Mouse (Mus musculus) cerebellum, adult 11-12 months (tissue): ENCODE data around the gene Scaf1.

Source experiments
- DNase-seq: peaks from one replicate; pipeline ENCODE4 v3.0.0; 2022

Scaf1 gene

GRCm38 (mm10) chr7:44983944-44984832, 32.0 kb downstream of the Scaf1 start:
- peak; percentile 54 for DNase-seq

GRCm38 (mm10) chr7:44983085-44983484, 33.1 kb downstream of the Scaf1 start:
- peak; percentile 75 for DNase-seq

- DNase-seq: peak; percentile 46
Observed at GRCm38 (mm10) chr7:44981539-44981938, 34.6 kb downstream of the Scaf1 start.

DNA sequence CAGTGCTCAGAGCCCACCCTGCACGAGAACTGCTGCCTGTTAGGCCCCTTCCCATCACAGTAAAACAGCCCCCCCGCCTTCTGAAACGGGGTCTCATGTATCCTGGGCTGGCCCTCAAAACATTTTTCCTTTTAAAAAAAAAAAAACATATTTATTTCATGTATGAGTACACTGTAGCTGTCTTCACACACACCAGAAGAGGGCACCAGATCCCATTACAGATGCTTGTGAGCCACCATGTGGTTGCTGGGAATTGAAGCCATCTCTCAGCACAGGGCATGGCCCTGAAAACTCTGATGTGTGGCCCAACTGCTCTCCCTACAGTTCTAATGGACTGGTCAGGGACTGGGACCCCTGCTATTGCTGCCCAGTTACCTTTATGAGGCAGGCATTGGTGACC, 37.9 kb downstream of the Scaf1 start:
- DNase-seq: peak; percentile 37

DNA sequence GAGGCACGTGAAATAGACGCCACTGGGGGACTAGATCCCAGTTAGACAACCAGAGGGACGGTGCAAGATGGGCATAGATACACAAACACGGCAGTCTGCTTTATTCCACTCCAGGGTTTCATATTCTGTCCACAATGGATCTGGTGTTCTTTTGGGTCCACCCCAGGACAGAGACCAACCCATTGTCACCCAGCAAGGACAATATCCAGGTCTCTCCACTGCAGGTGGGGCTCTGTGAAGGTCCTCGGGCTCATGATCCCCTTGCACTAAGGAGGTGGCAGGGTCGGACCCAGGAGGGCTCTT, 41.1 kb downstream of the Scaf1 start:
- DNase-seq: peak; percentile 49

DNA sequence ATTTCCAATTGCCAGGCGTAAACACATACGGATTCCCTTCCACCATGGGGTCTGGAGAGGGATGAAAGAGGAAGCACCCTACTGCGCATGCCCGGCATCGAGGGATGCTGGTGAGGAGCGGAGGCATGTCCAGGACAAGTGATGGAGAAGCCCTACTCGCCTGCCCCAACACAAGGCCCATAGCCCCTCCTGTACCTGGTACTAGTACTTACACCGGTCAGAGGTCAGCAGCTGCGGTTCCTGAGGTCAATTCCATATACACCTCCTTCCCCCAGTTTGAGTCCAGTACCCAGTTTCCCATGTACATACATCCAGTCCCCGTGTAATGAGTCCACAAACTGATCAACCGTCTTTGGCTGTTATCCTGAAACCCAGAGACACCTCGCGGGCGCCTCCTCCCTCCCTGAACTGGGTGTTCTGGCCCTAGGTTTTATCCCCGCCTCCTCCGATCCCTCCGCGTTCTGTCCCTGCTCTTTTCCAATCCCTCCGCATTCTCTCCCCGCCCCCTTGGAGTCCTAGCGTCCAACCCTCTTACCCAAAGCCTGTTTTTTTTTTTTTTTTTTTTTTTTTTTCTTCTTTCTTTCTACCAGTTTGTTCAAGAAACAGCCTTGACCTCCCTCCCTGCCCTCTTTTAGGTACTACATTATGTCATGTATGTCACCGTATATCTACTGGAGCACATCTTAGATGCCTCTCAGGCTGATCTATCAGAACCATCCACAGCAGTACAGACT, 41.6 kb downstream of the Scaf1 start, which contains the start of gene Cpt1c:
TSS of gene Cpt1c (minus strand) at position 469 of the 734 bp plus-strand sequence.
- DNase-seq: peak; percentile 91

- DNase-seq: peak; percentile 61
Observed at GRCm38 (mm10) chr7:44973415-44974130, 42.6 kb downstream of the Scaf1 start.

DNA sequence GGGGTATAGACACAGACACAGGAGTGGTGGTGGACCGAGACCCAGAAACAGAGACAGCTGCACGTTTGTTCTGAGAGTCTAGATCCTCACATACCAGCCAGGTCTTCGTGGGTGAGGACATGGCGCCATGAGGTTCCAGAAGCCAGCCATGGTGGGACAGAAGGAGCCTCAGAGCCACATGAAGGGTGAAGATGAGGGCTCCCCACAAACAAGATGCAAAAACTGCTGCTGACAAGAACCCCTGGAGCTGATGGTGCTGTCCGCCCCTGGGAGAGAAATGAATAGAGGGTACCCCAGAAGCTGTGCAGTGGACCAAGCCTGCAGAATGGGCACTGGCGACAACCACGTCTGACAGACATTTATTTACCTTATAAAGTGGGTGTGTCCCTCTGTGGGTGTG, 45.0 kb downstream of the Scaf1 start:
- DNase-seq: peak; percentile 38

DNA sequence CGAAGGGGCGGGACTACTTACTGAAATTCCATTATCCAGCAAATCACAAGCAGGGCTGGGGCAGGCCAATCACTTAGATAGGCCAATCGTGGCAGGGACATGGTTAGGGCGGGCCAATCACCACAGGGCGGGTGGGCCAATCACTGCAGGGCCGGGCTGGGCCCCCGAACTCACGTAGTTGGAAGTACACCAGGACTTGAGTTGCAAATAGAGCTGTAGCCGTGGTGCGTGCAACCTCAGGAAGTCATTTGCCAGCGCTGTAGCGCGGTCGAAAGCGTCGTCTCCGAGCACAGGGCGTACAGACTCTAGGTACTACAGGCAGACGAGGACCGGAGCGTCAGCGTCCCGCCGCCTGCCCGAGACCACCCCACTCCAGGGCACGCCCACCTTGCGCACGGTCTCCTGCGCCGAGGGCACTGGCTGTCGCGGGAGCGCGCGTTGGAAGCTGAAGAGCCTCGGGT, 45.9 kb downstream of the Scaf1 start:
- peak; percentile 89 for DNase-seq

DNA sequence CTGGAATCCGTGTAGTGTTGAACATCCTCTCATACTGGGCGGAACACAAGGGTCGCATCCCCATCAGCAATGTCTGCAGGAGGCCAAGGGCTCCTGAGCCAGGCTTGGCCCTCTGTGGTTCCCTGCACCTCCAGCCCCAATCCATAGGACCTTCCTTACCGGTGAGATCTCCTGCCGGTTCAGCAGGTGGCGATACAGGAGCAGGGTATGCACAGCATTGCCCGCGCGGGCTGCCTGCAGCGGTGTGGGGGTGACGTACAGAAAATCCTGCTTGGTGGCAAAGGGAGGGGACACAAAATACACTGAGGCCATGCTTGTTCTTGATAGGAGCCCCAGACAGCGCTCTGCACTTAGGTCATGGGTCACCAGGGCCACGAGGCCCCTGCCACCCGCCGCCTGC, 49.5 kb downstream of the Scaf1 start:
- no peak for DNase-seq

GRCm38 (mm10) chr7:44965975-44966374, 50.2 kb downstream of the Scaf1 start:
- no peak for DNase-seq

DNA sequence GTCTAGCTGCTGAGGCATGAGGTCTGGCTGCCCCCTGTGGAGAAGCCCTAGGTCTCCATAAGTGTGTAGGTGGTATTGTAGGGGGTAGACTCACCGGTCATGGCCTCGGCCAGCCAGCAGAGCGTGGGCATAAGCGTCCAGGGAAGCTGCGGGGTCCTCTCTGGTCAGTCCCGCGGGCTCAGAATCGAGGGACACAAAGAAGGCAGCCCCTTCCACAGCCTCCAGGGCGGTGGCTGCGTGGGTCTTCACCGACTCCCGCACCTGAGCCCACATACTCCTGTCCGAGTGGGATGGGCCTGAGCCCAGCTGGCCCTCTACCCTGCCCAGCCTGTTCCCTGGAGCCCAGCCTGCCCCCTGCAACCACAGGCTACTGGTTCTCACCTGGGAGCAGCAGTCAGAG, 51.2 kb downstream of the Scaf1 start:
- peak; percentile 28 for DNase-seq

DNA sequence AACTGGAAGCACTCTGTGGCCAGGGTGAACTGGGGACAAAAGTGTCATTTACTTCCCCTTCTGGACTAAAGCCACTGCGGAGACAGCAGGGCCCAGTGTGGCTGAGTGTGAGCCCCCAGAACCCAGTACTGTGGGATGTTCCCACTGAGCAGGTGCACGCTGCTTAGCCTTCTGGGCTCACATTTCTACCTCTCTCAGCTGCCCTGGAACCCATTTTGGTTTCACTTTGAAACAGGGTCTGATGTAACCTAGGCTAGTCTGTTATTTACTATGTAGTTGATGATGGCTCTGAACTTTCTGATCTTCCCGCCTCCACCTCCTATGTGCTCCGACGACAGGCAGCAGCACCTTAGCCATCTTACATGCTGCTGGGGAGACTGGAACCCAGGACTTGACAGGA, 53.3 kb downstream of the Scaf1 start:
- no peak for DNase-seq

DNA sequence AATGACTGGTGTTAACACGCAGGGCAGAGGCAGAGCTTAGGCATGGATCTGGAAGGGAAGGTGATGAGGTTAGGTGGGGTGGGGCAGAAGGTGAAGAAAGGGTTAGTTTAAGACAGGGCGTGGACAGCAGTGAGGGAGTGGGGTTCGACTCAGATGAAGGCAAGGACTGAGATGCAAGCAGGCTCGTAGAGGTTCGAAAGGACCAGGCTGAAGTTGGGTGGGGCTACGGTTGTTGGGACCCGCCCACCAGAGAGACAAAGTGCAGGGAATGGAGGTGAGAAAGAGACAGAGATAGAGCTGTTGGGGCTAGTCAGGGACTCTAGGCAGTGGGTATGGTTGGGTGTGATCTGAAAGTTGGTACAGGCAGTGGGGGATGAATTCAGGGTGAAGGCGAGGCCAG, 53.8 kb downstream of the Scaf1 start:
- no peak for DNase-seq

DNA sequence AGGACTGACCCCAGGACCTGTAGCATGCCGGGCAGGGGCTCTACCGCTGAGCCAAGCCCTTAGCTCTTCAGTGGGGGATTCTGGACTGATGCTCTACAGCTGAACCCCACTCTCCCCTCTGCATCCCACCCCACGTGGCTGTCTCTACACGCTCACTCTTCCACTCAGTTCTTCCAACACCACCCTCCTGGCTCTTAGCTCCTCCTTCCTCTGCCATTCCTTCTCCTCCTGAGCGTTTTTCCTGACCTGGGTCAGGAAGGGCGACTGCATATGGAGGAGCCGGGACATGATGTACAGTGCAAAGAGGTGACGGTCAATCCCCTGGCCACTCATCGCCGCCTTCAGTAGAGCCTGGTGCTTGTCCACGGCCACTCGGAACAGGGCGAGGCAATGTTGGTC, 55.7 kb downstream of the Scaf1 start:
- no peak for DNase-seq

DNA sequence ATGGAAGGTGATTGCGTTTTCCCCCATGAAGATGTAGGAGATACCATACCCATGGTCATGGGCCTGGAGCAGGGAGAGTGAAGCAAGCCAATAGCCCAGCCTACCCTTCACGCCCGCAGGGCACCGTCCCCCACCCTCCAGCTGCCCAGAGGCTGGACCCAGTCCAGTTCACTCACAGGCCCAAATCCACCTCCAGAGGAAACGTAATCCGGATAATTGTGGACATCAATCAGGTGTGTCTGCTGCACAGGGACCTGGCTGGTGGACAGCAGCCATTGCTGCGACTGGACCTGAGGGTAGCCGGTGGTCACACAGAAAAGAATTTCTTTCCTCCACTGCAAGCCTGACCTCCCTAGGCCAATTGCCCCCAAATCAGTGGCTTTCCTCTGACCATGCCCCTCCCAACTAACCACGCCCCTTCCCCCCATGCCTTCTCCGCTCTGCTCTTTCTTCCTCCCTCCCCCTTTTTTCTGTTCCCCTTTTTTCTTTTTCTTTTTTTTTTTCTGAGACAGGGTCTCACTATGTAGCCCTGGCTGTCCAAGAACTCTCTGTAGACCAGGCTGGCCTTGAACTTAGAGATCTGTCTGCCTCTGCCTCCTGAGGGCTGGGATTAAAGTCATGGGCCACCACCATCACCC, 56.2 kb downstream of the Scaf1 start:
- peak; percentile 17 for DNase-seq

DNA sequence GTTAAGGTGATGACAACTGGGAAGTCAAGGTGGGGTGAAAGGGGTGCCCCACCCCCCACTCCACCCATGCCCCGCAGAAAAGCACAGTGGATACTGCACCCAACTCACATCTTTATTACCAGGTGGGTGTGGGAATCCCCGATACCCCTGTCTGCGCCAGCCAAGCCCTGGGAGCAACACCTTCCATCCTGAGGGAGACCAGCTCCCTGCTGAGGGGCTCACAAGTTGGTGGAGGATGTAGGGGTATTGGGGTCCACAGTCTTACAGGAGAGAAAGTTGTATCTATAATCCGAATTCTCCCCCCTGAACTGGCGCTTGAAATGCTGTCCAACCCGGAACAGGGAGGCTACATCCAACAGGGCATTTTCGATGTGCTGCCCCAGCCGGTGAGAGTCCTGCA, 56.9 kb downstream of the Scaf1 start:
- peak; percentile 17 for DNase-seq

DNA sequence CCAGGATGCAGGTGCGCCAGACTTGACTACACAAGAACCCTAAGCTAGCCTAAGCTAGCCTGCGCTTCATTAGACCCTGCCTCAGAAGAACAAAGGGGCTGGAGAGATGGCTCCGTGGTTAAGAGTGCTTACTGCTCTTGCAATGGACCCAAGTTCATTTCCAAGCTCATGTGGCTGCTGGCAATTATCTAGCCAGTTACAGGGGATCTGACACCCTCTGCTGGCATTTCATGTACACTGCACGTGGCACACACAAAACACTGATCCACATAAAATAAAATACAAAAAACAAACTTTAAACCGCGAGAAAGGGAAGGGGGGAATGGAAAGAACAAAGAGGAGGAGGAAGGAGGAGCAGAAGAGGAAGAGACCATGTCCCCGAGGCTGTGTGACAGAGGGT, 58.0 kb downstream of the Scaf1 start:
- no peak for DNase-seq

GRCm38 (mm10) chr7:44957183-44957835, 58.9 kb downstream of the Scaf1 start:
- DNase-seq: no peak

DNA sequence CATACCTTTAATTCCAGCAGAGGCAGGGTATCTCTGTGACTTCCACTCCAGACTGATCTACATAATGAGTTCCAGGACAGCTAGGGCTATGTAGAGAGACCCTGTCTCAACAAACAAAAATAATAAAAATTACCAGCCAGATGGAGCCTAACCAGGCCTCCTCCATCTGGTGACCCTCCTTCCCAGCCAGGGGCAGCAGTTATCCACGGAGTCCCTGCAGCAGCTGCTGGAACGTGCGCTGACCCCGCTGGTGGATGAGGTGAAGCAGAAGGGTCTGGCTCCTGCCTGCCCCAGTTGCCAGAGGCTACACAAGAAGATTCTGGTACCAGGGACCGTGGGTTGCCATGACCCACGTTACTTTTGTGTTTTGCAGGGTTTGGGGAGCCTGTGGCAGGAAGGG, 59.9 kb downstream of the Scaf1 start:
- DNase-seq: no peak

- no peak for DNase-seq
Observed at GRCm38 (mm10) chr7:44955628-44956027, 60.5 kb downstream of the Scaf1 start.

DNA sequence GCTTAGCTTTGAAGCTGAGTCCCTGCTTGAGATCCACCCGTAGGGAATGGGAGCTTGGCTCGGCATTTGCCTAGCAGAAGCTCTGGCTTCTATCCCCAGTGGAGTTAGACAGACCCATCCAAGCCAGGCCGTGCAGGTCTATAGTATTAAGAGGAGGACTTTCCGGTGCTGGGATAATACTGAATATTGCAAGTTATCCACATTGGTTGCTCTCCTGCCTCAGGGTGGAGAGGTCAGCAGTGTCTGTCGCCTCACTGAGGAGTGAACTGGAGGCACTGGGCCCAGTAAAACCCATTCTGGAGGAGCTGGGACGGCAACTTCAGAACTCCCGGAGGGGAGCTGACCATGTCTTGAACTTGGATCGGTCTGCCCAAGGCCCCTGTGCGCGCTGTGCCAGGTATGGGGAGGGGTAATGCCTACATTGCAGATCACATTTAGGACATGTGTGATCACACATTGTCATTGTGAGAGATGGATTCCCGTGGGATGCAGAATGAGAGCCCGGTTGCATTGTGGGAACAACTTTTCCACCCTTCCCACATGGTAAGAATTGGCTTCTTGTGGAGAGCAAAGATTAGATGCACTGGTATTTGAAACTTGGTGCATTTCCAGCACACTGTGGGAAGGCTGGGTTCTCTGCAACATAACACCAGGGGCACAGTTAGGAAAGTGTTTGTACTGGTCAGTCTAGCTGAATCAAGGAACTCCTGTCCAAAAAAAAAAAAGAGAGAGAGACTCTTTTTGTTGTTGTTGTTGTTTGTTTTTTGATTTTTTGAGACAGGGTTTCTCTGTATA, 61.9 kb downstream of the Scaf1 start:
- no peak for DNase-seq
